Mouse (Mus musculus) spleen, adult 10 weeks (tissue): ENCODE data around the gene Cog5. TPM values are rescaled to one million over a fixed set of nuclear protein-coding genes. Genes with fewer than 3 reads are reported as not detected.

Experiments used
- polyA plus RNA-seq: library from polyadenylated mRNA; stranded (reverse); fragments of 350-450 nt; fragmentation: Illumina TruSeq; extraction: RNeasy Lipid Tissue Mini Kit (QIAGEN cat#74804); gene quantifications from one replicate; pipeline ENCODE4 v1.2.3, GENCODE M21; 2015; ENCODE audit warnings: low replicate concordance; ENCODE audit not compliant: insufficient read depth

Cog5 gene
- 77.5 TPM for polyA plus RNA-seq

DNA sequence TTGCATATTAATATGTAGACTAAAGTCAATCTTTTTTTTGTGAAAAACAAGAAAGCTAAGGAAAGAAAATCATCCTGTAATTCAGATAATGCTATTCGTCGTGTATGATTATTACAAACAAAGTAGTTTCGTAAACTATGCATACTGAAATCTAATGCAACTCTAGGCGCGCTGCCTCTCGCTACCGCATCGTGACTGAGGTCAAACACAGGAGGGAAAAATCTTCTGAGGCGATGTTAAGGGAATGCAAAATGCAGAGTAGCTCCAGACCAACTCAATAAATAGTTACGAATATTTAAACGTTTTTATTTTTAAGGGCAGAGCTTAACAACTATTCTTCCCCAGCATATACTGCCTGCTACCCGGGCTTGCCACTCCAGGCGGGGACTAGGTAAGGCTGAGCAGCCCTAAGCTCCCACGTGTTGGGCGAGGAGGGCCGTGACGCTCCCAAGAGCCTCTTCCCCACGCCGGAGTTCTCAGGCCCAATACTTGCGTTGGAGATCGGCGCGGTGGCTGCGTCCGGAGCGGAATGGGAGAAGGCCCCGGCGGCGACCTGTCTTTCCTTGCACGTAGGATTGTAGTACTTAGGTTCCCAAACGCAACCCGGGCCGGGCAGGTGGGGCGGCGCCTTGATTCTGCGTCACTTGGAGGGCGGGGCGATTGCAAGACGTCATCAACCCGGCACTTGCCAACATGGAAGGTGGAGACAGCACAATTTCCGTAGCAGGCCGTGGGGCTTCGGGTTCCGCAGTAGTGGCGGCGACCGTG lies at the start of gene Cog5, which contains the start of gene Dus4l:
Gene Cog5 (plus strand): TSS at position 673 of the 768 bp plus-strand sequence.
Gene Dus4l (minus strand): TSS at position 630 of the 768 bp plus-strand sequence.

DNA sequence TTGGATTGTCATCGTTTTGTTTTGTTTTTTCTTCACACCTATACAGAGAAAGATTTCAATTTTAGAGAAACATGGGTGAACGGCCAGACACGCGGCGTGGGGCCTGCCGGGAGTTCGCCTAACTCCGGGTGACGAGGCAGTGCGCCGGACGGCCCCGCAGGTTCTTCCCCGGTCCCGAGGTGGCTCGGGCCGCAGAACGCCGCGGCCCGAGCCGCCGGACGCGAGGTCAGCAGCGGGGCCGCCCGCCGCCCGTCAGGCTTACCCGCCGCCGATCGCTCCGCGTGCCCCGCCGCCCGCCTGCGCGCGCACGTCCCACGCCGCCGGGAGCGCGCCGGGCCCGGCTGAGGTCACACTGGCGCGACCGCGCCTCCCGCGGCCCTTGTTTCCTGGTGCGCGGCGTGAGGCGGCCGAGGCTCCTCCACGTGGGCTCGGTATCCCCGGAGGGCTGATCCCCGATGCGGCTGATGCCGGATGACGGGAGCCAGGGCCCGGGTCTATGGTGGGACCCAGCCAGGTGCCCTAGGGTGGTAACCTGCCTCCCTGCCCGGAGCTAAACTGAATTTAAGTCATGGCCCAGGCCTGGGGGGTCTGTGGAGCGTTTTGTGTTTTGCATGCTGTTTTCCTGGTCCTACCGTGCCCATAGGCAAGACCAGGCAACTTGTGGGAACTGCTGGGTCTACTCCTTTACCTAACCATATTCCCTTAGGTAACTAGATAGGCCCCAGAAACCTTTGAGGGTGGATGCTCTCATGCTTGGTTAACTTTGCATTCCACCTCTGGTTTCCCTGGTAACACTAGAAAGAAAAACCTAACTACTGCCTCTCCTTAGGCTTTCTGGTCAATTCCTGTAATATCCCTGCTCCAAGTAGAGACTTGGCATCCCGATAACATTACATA lies 20.1 kb upstream of the Cog5 start, which contains the start of gene Bcap29:
Gene Bcap29 (minus strand): TSS at position 316 of the 897 bp plus-strand sequence.

DNA sequence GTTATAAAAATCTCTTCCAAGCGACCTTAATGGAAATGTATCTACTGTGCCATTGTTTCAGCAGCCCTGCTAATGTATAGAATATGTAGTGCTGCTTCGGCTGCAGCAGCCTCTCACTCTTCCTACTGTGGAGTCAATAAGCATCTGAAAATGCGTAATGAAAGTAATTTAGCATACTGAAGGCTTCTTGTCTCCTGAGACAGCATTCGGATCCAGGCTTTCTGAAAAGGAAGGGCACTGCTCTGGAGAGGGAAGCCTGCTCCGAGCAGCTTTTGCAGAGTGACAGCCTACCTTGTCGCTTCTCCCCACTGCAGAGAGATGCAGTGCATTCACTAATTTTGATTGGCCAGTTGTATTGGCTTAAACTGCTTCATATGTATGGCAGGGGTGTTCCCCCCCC lies 58.9 kb downstream of the Cog5 start, which contains the start of gene Gpr22:
Gene Gpr22 (minus strand): TSS at position 348 of the 400 bp plus-strand sequence.

DNA sequence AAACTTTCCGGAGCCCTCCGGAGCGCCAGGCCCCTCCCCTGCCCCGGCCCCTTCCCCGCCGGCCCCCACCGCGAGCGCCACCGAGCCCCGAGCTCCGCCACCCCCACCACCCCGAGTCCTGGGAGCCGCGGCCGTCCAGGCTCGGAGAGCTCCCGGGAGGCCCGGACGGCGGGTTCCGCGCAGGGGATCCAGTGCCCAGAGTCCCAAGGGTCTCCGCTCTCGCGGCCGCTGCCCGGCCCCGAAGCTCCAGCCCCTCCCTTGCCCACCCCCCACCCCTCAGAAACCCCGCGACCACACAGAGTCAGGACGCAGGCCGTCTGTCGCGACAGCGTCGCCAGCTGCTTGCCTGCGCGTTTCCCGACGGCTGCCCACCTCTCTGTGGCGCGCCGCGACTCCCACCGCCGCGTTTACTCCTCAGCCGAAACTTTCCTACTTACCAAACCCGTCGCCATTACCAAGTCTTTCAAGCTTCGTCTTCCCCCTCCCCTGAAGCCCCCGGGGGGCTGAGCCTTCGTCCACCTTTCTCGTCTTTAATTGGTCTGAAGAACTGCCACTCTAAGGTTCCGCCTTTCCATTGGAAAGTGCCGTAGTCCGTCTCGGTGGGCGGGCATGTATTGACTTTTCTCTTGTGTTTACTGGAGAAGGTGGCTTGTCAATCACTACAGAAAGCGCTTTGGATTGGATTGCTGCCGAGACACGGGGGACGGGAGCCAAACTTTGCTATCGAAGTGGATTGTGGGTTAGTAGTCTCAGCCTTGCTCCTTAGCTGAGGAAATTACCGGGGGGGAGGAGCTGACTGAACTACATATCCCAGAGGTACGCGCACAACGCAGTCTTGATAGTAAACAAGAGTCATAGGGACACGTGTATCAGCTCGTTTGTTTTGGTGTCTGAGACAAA lies 295.3 kb downstream of the Cog5 start, which contains the start of gene Hbp1:
Gene Hbp1 (minus strand): TSS at position 777 of the 900 bp plus-strand sequence.

Other genes starting within 250 kb of the Cog5 start
- 24.3 TPM for gene Cbll1, start 155.3 kb upstream of the Cog5 start, polyA plus RNA-seq
- not detected for gene Slc26a4, start 94.9 kb upstream of the Cog5 start, polyA plus RNA-seq
- gene Bcap29, start 20.2 kb upstream of the Cog5 start, polyA plus RNA-seq, result 52.6 TPM
- 13.4 TPM for gene Dus4l, start within 50 bp of the Cog5 start, polyA plus RNA-seq
- not detected for gene Gpr22, start 59.1 kb downstream of the Cog5 start, polyA plus RNA-seq